Mouse (Mus musculus): ENCODE measurements around the gene Rpl12. TPM values are rescaled to one million over a fixed set of nuclear protein-coding genes. Genes with fewer than 3 reads are reported as not detected.

Rpl12 gene
- polyA plus RNA-seq, 1 experiment from 2014 or later: 185 TPM

- Histone ChIP-seq H3K4me1 (replicated peaks) (peaks cover 7% of the 10 kb centered on the region), H3K4me3 (replicated peaks) (no peak overlapping the region), H3K36me3 (peaks cover 12% of the 10 kb centered on the region), H3K27me3 (replicated peaks) (no peaks in the 10 kb centered on the region), H3K4me2 (replicated peaks) (no peak overlapping the region), H3K27ac (no peak overlapping the region), H3K9ac (no peak overlapping the region), H3K9me3 (no peaks in the 10 kb centered on the region)
- 51% methylated on average over 8 of the region's 8 CpGs for WGBS
- ATAC-seq: no peak
Measured at GRCm38 (mm10) chr2:32957344-32957743, 4.0 kb upstream of the Rpl12 start.

DNA sequence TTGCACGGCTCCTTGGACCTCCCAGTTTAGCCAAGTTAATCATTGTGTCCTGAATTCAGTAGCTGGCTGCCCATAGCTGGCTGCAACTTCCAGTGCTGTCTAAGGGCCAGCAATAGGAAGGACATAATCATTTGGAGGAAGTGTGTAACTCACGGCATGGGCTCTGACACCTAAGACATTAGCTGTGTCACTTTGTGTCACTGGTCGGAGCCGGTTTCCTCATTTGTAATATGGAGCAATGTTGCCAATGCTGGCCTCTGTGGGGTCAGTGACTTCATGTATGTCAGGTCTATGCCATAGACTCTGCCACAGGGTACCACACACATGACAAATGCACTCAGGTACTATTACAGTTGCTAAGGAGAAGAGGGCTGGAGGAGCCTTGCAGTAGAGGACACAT lies 1.1 kb upstream of the Rpl12 start:
- H3K4me2 ChIP-seq (replicated peaks): peak overlapping the region; percentile 76
- ATAC-seq: no peak
- H3K27ac ChIP-seq: no peak overlapping the region
- no peak overlapping the region for H3K9ac ChIP-seq
- peaks cover 23% of the 10 kb centered on the region for H3K36me3 ChIP-seq
- WGBS: 89% methylated on average over 4 of the region's 4 CpGs
- H3K9me3 ChIP-seq: no peaks in the 10 kb centered on the region
- peaks cover 28% of the 10 kb centered on the region for H3K4me1 ChIP-seq (replicated peaks)
- no peak overlapping the region for H3K4me3 ChIP-seq (replicated peaks)
- no peaks in the 10 kb centered on the region for H3K27me3 ChIP-seq (replicated peaks)

DNA sequence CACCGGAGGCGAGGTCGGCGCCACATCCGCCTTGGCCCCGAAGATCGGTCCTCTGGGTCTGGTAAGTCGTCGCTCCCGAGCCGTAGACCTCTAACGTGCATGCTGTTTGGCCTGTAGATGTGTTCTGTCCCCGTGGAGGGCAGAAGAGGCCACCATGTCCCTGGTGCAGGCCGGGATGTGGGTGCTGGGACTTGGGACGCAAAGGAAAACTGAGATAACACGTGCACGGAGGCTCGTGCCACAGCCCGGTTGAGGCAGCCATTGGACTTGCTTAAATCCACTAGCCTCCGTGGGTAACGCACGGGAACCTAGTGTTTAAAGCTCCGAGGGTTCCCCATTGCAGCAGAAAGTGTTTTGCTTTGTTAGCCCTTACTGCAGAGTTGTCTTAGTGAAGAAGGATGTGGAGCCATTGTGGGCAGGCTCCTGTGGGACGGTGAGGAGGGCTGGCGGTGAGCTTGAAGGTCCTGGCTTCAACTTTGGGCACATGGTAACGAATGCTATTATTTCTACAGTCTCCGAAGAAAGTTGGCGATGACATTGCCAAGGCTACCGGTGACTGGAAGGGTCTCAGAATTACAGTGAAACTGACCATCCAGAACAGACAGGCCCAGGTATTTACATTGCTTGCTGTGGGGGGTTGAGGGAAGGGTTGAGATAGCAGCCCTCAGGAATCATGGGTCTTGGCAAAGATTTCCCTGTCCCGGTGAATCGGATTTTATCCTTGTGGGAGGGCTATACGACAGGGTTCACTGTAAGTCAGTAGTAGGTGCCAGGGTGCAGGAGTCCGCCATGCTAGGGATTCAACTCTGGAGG lies 909 bp downstream of the Rpl12 start:
- peak overlapping the region; percentile 76 for H3K4me2 ChIP-seq (replicated peaks)
- WGBS: under 1% methylated on average over 33 of the region's 33 CpGs
- no peaks in the 10 kb centered on the region for H3K9me3 ChIP-seq
- peak overlapping the region; percentile 88 for H3K27ac ChIP-seq
- ATAC-seq: no peak
- H3K4me1 ChIP-seq (replicated peaks): peaks cover 28% of the 10 kb centered on the region
- peaks cover 23% of the 10 kb centered on the region for H3K36me3 ChIP-seq
- no peaks in the 10 kb centered on the region for H3K27me3 ChIP-seq (replicated peaks)
- peak overlapping the region; percentile 77 for H3K9ac ChIP-seq
- H3K4me3 ChIP-seq (replicated peaks): peak overlapping the region; percentile 54

- H3K9ac ChIP-seq: peak overlapping the region; percentile 77
- H3K9me3 ChIP-seq: no peaks in the 10 kb centered on the region
- 8% methylated on average over 9 of the region's 9 CpGs for WGBS
- peak overlapping the region; percentile 88 for H3K27ac ChIP-seq
- peaks cover 20% of the 10 kb centered on the region for H3K36me3 ChIP-seq
- H3K4me3 ChIP-seq (replicated peaks): peak overlapping the region; percentile 54
- H3K4me1 ChIP-seq (replicated peaks): peaks cover 33% of the 10 kb centered on the region
- no peaks in the 10 kb centered on the region for H3K27me3 ChIP-seq (replicated peaks)
- H3K4me2 ChIP-seq (replicated peaks): peak overlapping the region; percentile 76
- ATAC-seq: no peak
Measured at GRCm38 (mm10) chr2:32962875-32963220, 1.5 kb downstream of the Rpl12 start.

- H3K4me1 ChIP-seq (replicated peaks): peaks cover 33% of the 10 kb centered on the region
Measured at GRCm38 (mm10) chr2:32963544-32963943, 2.2 kb downstream of the Rpl12 start.

GRCm38 (mm10) chr2:32963981-32964380 lies 2.6 kb downstream of the Rpl12 start:
- Histone ChIP-seq H3K9ac (peak overlapping the region; percentile 77; the same call in 1 of the 2 replicates), H3K27ac (no peak overlapping the region)
- 66% methylated on average over 1 of the region's 1 CpGs for WGBS

More at GRCm38 (mm10) chr2:32963544-32963943, 2.2 kb downstream of the Rpl12 start:
- Histone ChIP-seq H3K9ac (peak overlapping the region; percentile 77), H3K4me3 (replicated peaks) (peak overlapping the region; percentile 54), H3K9me3 (no peaks in the 10 kb centered on the region), H3K36me3 (peaks cover 19% of the 10 kb centered on the region), H3K27ac (peak overlapping the region; percentile 88; the same call in 1 of the 2 replicates), H3K4me2 (replicated peaks) (peak overlapping the region; percentile 76), H3K27me3 (replicated peaks) (no peaks in the 10 kb centered on the region)
- 50% methylated on average over 4 of the region's 4 CpGs for WGBS
- ATAC-seq: no peak

GRCm38 (mm10) chr2:32964659-32965457 lies 3.5 kb downstream of the Rpl12 start:
- ATAC-seq: no peak
- peak overlapping the region; percentile 76; the same call in 1 of the 2 replicates for H3K4me2 ChIP-seq (replicated peaks)
- 36% methylated on average over 10 of the region's 10 CpGs for WGBS

More at GRCm38 (mm10) chr2:32963981-32964380, 2.6 kb downstream of the Rpl12 start:
- Histone ChIP-seq H3K9me3 (no peaks in the 10 kb centered on the region), H3K4me3 (replicated peaks) (peak overlapping the region; percentile 54; the same call in 1 of the 2 replicates), H3K4me2 (replicated peaks) (peak overlapping the region; percentile 76), H3K27me3 (replicated peaks) (no peaks in the 10 kb centered on the region), H3K4me1 (replicated peaks) (peaks cover 33% of the 10 kb centered on the region), H3K36me3 (peaks cover 19% of the 10 kb centered on the region)
- ATAC-seq: no peak

GRCm38 (mm10) chr2:32965511-32966183 lies 4.3 kb downstream of the Rpl12 start:
- Histone ChIP-seq H3K36me3 (peaks cover 19% of the 10 kb centered on the region), H3K4me2 (replicated peaks) (peak overlapping the region; percentile 86), H3K9ac (no peak overlapping the region), H3K4me1 (replicated peaks) (peaks cover 29% of the 10 kb centered on the region), H3K4me3 (replicated peaks) (no peak overlapping the region), H3K9me3 (no peaks in the 10 kb centered on the region), H3K27ac (no peak overlapping the region; the same call in 1 of the 2 replicates), H3K27me3 (replicated peaks) (no peaks in the 10 kb centered on the region)
- no peak for ATAC-seq
- WGBS: 16% methylated on average over 7 of the region's 7 CpGs

More at GRCm38 (mm10) chr2:32964659-32965457, 3.5 kb downstream of the Rpl12 start:
- H3K9ac ChIP-seq: no peak overlapping the region
- peaks cover 33% of the 10 kb centered on the region for H3K4me1 ChIP-seq (replicated peaks)
- no peaks in the 10 kb centered on the region for H3K27me3 ChIP-seq (replicated peaks)
- no peak overlapping the region for H3K4me3 ChIP-seq (replicated peaks)
- no peaks in the 10 kb centered on the region for H3K9me3 ChIP-seq
- peaks cover 19% of the 10 kb centered on the region for H3K36me3 ChIP-seq
- peak overlapping the region; percentile 23; the same call in 1 of the 2 replicates for H3K27ac ChIP-seq

- Histone ChIP-seq H3K9me3 (no peaks in the 10 kb centered on the region), H3K4me1 (replicated peaks) (peaks cover 25% of the 10 kb centered on the region), H3K27ac (peak overlapping the region; percentile 97), H3K4me3 (replicated peaks) (peak overlapping the region; percentile 59), H3K4me2 (replicated peaks) (peak overlapping the region; percentile 86), H3K9ac (peak overlapping the region; percentile 67), H3K27me3 (replicated peaks) (no peaks in the 10 kb centered on the region), H3K36me3 (peaks cover 19% of the 10 kb centered on the region)
- WGBS: 12% methylated on average over 13 of the region's 13 CpGs
- no peak for ATAC-seq
Measured at GRCm38 (mm10) chr2:32966184-32966688, 4.9 kb downstream of the Rpl12 start.

DNA sequence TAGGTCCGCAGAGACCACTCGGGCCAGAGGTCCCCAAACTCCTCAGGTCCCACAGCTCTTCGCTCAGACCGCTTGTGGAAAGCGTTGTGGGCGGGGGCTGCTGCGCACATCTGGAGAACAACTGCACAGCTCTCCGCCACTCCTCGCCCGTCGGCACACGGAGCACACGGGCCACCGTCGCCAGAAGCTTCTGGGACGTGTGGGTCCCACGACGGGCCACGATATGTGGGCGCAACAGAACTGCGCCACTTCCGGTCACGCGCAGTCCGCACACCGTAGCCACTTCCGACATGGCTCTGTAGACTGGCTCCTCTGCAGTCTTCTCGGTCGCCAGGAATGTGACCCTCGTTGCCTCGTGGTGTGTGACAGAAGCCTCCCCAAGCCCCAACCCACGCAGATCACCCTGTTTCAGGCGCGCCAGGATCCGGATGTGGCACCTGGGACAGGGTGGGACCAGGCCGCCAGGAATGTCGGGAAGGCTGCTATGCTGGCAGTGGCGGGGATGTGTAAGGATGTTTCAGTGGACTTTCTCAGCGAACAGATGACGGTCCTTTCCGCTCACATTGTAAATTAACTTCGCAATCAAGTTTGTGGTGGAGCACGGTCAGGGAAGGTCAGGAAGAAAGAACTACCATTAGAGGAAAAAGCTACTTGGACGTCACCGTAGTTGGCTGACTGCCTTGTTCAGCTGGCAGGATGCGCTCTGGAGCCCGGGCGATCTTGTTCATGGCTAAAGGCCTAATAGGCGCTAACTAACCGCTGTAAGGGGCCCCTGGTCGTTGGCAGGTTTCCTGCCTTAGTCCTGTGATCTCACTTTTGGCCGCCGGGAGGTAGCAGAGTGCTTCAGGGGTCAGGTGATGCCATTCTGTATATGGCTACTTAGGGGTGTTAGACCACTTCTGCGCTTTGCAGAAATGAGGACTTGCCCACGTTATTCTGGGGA lies 5.6 kb downstream of the Rpl12 start:
- peak overlapping the region; percentile 59 for H3K4me3 ChIP-seq (replicated peaks)
- ATAC-seq: peak; percentile 86
- H3K27ac ChIP-seq: peak overlapping the region; percentile 97
- no peaks in the 10 kb centered on the region for H3K9me3 ChIP-seq
- peaks cover 25% of the 10 kb centered on the region for H3K4me1 ChIP-seq (replicated peaks)
- H3K27me3 ChIP-seq (replicated peaks): no peaks in the 10 kb centered on the region
- peaks cover 19% of the 10 kb centered on the region for H3K36me3 ChIP-seq
- whole genome bisulfite sequencing: under 1% methylated on average over 55 of the region's 55 CpGs
- peak overlapping the region; percentile 86 for H3K4me2 ChIP-seq (replicated peaks)
- peak overlapping the region; percentile 67 for H3K9ac ChIP-seq
